Mouse (Mus musculus): ENCODE data around the gene Caskin1.

Caskin1 gene

GRCm38 (mm10) chr17:24528560-24528918 is 40.1 kb downstream of the Caskin1 start:
- ChIA-PET POLR2A (interaction anchor here (0.6 to 13.1 kb wide), 149 partner anchors 8 to 1304 kb away, joined by 3 to 396 read pairs (median 10); partner anchors contain the start of genes Abca3 (in 4 of the 4), E4f1 (in 3 of the 4), Mlst8 (in 3 of the 4) and Pgp (in 3 of the 4)), CTCF (interaction anchor here (0.6 to 3.0 kb wide), 11 partner anchors 11 to 197 kb away, joined by 3 to 32 read pairs (median 5); partner anchors contain the start of genes Mlst8 (in 3 of the 4) and Pkd1 (in 1 of the 4))

DNA sequence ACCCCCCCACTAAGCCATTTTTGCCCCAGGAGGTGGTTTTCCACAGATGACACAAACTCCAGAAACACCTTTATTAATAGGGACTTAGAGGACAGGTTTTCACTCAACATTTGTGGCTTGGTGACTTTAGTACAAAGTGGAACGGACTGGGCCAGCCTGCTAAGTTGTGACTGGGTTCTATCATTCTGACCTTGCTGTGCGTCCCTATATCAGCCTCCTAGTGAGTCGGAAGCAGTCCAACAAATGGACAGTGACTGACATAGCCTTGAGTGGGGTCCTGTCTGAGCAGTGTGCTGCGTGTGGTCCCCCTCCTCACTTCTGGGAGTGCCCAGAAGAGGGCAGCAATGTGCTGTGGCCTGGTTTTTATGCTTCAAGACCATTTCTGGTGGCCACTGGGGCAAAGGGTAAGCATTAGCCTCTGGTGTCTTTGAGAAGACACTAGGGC is 40.6 kb downstream of the Caskin1 start:
- ChIA-PET CTCF (interaction anchor here in 2 of 4 experiments (1.7 to 3.0 kb wide), 2 partner anchors 10 to 100 kb away, joined by 7 to 14 read pairs; no protein-coding TSS in a partner anchor), POLR2A (interaction anchor here (0.6 to 13.1 kb wide), 65 partner anchors 10 to 1097 kb away, joined by 3 to 396 read pairs (median 12); partner anchors contain the start of genes Pkd1 (in 3 of the 4), Bricd5 (in 2 of the 4), E4f1 (in 2 of the 4) and Mlst8 (in 2 of the 4))

DNA sequence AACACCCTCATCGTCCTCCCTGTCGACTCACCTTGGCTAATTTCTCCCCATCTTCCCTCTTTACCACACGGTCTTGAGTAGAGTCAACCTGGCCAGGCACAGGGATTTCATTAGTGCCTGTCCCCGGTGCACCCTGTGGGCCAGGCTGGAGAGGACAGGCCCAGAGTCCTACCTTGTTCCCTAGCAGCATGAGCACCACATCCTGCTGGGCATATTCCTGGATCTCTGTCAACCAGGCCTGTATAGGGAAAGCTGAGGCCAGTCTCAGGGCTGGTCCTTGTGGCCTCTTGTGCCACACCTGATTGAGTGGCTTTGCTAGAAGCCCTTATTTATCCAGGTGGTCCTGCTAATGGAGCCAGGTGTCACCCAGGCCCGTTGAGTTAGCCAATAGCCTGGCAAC is 41.5 kb downstream of the Caskin1 start:
- POLR2A ChIA-PET = interaction anchor here (0.6 to 13.1 kb wide), 46 partner anchors 8 to 485 kb away, joined by 3 to 396 read pairs (median 5); partner anchors contain the start of genes Pkd1 (in 3 of the 4), Mlst8 (in 2 of the 4), Rnf151 (in 2 of the 4) and Rnps1 (in 2 of the 4)

GRCm38 (mm10) chr17:24530361-24531050 is 42.1 kb downstream of the Caskin1 start:
- CTCF ChIA-PET = interaction anchor here (0.6 to 2.7 kb wide), 10 partner anchors 9 to 156 kb away, joined by 3 to 7 read pairs (median 4); partner anchors contain the start of gene Pkd1 (in 2 of the 4)
- POLR2A ChIA-PET = interaction anchor here (0.7 to 13.1 kb wide), 42 partner anchors 9 to 321 kb away, joined by 3 to 396 read pairs (median 5); partner anchors contain the start of genes Pkd1 (in 3 of the 4), Mlst8 (in 2 of the 4), Rnf151 (in 2 of the 4) and Rps2 (in 2 of the 4)

More for the DNA sequence above, 41.5 kb downstream of the Caskin1 start:
- CTCF ChIA-PET = interaction anchor here in 3 of 4 experiments (1.0 to 2.7 kb wide), 5 partner anchors 10 to 146 kb away, joined by 3 to 7 read pairs (median 4); partner anchors contain the start of gene Pkd1 (in 2 of the 3)

DNA sequence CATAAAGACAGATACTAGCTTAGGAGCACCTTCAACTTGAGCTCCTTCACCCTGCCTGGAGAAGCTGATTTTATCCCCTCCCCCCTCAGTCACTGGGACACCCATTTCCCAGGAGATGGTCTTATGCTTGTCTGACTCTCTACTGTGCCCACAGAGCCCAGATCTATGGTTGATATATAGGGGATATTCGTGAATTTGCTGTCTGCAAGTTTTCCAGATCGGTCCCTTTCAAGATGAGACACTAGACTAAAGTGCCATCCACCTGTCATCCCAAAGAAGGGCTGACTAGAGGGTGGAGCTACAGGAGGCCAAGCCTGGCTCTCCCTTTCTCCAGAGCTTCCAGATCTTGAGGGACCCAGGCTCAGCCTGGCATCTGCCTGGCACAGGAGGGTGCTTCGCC is 42.7 kb downstream of the Caskin1 start:
- CTCF ChIA-PET = interaction anchor here (0.6 to 2.7 kb wide), 10 partner anchors 18 to 156 kb away, joined by 3 to 7 read pairs (median 3); partner anchors contain the start of gene Pkd1 (in 2 of the 4)

GRCm38 (mm10) chr17:24532045-24532444 is 43.6 kb downstream of the Caskin1 start:
- ChIA-PET CTCF (interaction anchor here in 3 of 4 experiments (0.6 to 2.7 kb wide), 6 partner anchors 17 to 135 kb away, joined by 3 to 7 read pairs (median 3); partner anchors contain the start of gene Pkd1 (in 1 of the 3)), POLR2A (interaction anchor here in 3 of 4 experiments (0.5 to 13.1 kb wide), 19 partner anchors 10 to 563 kb away, joined by 3 to 396 read pairs (median 4); partner anchors contain the start of genes Mlst8 (in 2 of the 3), Pkd1 (in 2 of the 3), Zfp598 (in 2 of the 3) and Bricd5 (in 1 of the 3))

More for the DNA sequence above, 42.7 kb downstream of the Caskin1 start:
- POLR2A ChIA-PET = interaction anchor here (0.9 to 13.1 kb wide), 28 partner anchors 8 to 192 kb away, joined by 3 to 396 read pairs (median 8); partner anchors contain the start of genes Pkd1 (in 3 of the 4), Rnf151 (in 2 of the 4), Rps2 (in 2 of the 4) and Zfp598 (in 2 of the 4)

DNA sequence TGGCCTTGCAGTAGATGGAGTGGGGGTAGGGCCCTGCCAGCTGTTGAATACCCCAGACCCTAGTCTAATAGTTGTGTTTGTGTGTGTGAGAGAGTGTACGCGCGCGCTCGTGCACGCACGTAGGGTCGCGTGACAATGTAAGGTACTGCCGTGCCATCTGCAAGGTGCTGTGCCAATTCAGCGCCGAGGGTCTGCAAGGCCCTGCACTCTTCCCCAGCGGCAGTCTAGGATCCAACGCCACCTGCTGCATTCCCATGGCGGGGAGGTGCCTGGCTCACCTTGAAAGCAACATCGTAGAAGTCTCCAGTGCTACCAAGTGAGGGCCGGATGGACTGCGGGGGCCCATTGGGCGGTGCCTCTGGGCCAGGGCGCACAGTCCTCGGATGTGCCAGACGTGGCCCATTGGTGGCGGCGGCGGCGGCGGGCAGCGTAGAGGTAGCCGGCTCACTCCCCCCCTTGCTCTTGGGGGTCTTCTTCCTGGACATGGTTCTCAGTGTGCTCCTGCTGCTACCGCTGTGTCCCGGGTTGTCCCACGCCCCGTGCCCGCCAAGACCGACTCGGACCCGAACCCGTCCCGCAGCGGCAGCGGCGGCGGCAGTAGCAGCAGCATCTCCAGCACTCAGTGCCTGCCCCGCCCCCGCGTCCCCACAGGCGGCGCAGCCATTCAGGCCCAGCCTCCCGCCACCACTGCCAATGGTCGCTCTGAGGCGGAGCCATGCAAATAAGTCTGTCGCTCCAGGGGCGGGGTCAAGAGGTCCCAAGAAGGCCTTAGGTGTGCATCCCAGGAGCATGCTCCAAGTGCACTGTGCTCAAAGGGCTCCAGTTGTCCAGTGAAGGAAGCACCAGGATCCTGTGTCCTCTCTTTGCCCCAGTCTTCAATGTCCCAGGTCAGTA is 44.9 kb downstream of the Caskin1 start:
- CTCF ChIA-PET = interaction anchor here in 1 of 4 experiments (0.8 kb wide), 1 partner anchor 134 kb away, joined by 3 read pairs; no protein-coding TSS in a partner anchor
- POLR2A ChIA-PET = interaction anchor here in 3 of 4 experiments (0.6 to 13.1 kb wide), 18 partner anchors 8 to 203 kb away, joined by 3 to 396 read pairs (median 4); partner anchors contain the start of genes Mlst8 (in 2 of the 3), Pkd1 (in 2 of the 3), Zfp598 (in 2 of the 3) and Bricd5 (in 1 of the 3)

GRCm38 (mm10) chr17:24534160-24534718 is 45.8 kb downstream of the Caskin1 start, which contains the start of gene Rab26:
Gene Rab26 (minus strand): TSS chr17:24534210.
- ChIA-PET CTCF (no interaction called here), POLR2A (interaction anchor here in 2 of 4 experiments (0.7 to 11.9 kb wide), 7 partner anchors 9 to 156 kb away, joined by 3 to 396 read pairs (median 3); partner anchors contain the start of genes Mlst8 (in 2 of the 2), Pkd1 (in 2 of the 2), Bricd5 (in 1 of the 2) and Caskin1 (in 1 of the 2))

DNA sequence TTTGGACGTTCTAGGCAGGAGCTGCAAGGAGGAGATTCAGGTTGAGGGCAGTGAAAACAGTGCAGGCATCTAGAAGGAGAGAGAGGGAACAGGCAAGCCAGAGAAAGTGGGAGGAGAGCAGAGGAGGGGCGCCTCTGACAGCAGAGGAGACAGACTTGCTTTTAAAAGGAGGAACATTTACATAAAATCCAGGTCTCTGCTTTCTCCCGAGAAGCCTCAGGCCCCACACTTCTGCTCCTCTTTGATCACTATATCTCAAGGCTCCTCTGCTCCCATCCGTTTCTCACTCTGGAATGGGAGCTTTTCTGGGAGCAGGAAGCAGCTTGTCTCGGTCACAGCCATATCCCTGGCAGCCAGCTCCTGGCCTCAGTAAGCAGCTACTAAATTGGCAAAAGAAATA is 46.9 kb downstream of the Caskin1 start:
- CTCF ChIA-PET = interaction anchor here in 1 of 4 experiments (0.7 kb wide), 1 partner anchor 61 kb away, joined by 5 read pairs; no protein-coding TSS in a partner anchor

DNA sequence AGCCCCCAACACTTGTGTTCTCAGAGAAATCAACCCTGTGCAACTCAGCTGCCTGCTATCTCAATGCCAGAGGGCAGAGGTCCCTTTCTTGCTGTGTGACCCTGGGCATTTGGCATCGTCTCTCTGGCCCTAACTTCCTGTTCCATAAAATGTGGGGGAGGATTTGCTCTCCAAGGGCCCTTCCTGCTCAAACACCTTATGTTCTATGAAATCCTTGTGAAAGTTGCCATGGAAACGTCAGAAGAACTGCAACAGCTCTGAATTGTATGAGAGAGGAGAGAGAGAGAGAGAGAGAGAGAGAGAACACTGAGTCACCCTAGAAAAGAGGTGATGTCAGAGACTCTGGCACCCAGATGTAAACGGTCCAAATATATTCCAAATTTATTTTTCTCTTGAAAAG is 49.1 kb downstream of the Caskin1 start:
- ChIA-PET CTCF (interaction anchor here in 2 of 4 experiments (1.4 to 3.3 kb wide), 3 partner anchors 10 to 76 kb away, joined by 4 to 23 read pairs (median 8); partner anchors contain the start of genes Mlst8 (in 1 of the 2) and Traf7 (in 1 of the 2)), POLR2A (interaction anchor here in 3 of 4 experiments (1.0 to 7.4 kb wide), 6 partner anchors 8 to 95 kb away, joined by 3 to 108 read pairs (median 18); partner anchors contain the start of genes Traf7 (in 3 of the 3), Pkd1 (in 2 of the 3), Nthl1 (in 1 of the 3) and Tsc2 (in 1 of the 3))

More for the DNA sequence above, 46.9 kb downstream of the Caskin1 start:
- POLR2A ChIA-PET = interaction anchor here in 3 of 4 experiments (0.5 to 11.9 kb wide), 7 partner anchors 8 to 141 kb away, joined by 3 to 396 read pairs (median 16); partner anchors contain the start of genes Mlst8 (in 2 of the 3), Pkd1 (in 2 of the 3), Bricd5 (in 1 of the 3) and Caskin1 (in 1 of the 3)

- POLR2A ChIA-PET = interaction anchor here (0.6 to 7.4 kb wide), 29 partner anchors 8 to 397 kb away, joined by 3 to 108 read pairs (median 5); partner anchors contain the start of genes Pkd1 (in 3 of the 4), Traf7 (in 3 of the 4), Mlst8 (in 2 of the 4) and Bricd5 (in 1 of the 4)
- CTCF ChIA-PET = interaction anchor here (0.5 to 3.7 kb wide), 32 partner anchors 10 to 280 kb away, joined by 3 to 23 read pairs (median 4); partner anchors contain the start of genes Mlst8 (in 2 of the 4), Pkd1 (in 2 of the 4), Traf7 (in 2 of the 4) and Nthl1 (in 1 of the 4)
These were observed 50.5 kb downstream of the Caskin1 start for GRCm38 (mm10) chr17:24538950-24539349.

- ChIA-PET POLR2A (interaction anchor here in 2 of 4 experiments (0.6 to 7.4 kb wide), 13 partner anchors 9 to 184 kb away, joined by 3 to 108 read pairs (median 4); partner anchors contain the start of genes Pkd1 (in 2 of the 2), Traf7 (in 2 of the 2), Mlst8 (in 1 of the 2) and Ndufb10 (in 1 of the 2)), CTCF (interaction anchor here in 3 of 4 experiments (0.8 to 3.7 kb wide), 11 partner anchors 9 to 127 kb away, joined by 3 to 23 read pairs (median 7); partner anchors contain the start of genes Mlst8 (in 2 of the 3), Pkd1 (in 2 of the 3) and Traf7 (in 2 of the 3))
These were observed 52.0 kb downstream of the Caskin1 start for GRCm38 (mm10) chr17:24540375-24540774.

GRCm38 (mm10) chr17:24544613-24545012 is 56.2 kb downstream of the Caskin1 start:
- POLR2A ChIA-PET = interaction anchor here in 2 of 4 experiments (0.7 to 3.0 kb wide), 11 partner anchors 15 to 174 kb away, joined by 3 to 19 read pairs (median 4); partner anchors contain the start of genes Traf7 (in 2 of the 2), Rnf151 (in 1 of the 2) and Rps2 (in 1 of the 2)
- CTCF ChIA-PET = interaction anchor here in 2 of 4 experiments (0.6 to 1.2 kb wide), 2 partner anchors 116 to 123 kb away, joined by 3 to 4 read pairs; no protein-coding TSS in a partner anchor

- POLR2A ChIA-PET = interaction anchor here in 2 of 4 experiments (0.8 to 3.0 kb wide), 7 partner anchors 16 to 131 kb away, joined by 3 to 19 read pairs (median 5); partner anchors contain the start of gene Traf7 (in 2 of the 2)
- CTCF ChIA-PET = interaction anchor here in 1 of 4 experiments (1.2 kb wide), 1 partner anchor 122 kb away, joined by 3 read pairs; no protein-coding TSS in a partner anchor
These were observed 56.8 kb downstream of the Caskin1 start for GRCm38 (mm10) chr17:24545247-24545646.

DNA sequence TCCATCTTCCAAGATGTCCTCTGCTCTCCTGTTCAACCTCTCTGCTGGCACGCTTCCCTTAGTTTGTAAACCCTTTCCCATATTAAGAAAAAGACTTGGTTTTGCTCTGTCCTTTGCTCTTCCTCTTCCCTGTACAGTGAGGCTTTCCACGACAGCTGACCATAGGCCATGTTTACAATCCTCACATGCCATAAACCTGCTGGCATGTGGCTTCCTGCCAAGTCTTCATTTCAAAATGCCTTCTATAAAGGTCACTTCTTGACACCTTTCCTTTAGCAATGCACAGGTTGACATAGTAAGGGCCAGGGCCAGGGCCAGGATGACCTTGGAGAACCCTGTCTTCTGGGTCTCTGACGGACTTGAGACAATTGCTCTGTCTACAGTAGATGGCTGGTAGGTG is 57.8 kb downstream of the Caskin1 start:
- POLR2A ChIA-PET = interaction anchor here in 2 of 4 experiments (3.0 to 7.4 kb wide), 2 partner anchors 18 kb away, joined by 16 to 282 read pairs; partner anchors contain the start of gene Traf7 (in 2 of the 2)
- CTCF ChIA-PET = interaction anchor here in 1 of 4 experiments (0.7 kb wide), 1 partner anchor 702 kb away, joined by 3 read pairs; no protein-coding TSS in a partner anchor

Data from embryonic stem cell, embryonic (primary cell).